Mouse (Mus musculus) spleen, adult 2 months (tissue): ENCODE measurements around the gene Arfgef3.

Experiments
- CTCF ChIP-seq: fragments of 200-500 bp; IDR thresholded peaks from 2 replicates; pipeline ENCODE4 v1.5.1; 2011; ENCODE audit warnings: mild to moderate bottlenecking, inconsistent platforms; ENCODE audit not compliant: insufficient read depth, insufficient read length, insufficient replicate concordance; ENCODE audit errors: extremely low read depth
- POLR2A ChIP-seq: fragments of 200-500 bp; IDR thresholded peaks from 2 replicates; pipeline ENCODE4 v1.6.1; 2011; ENCODE audit warnings: low read depth, low read length, inconsistent platforms

- TF ChIP-seq CTCF: no peak
- TF ChIP-seq POLR2A: no peak
Measured at GRCm38 (mm10) chr10:18661606-18662220, 82.0 kb downstream of the Arfgef3 start.
